Mouse (Mus musculus) mouse trophoblast stem cell (cell line): ENCODE data around the gene Smoc2.

ENCODE experiments used
- in situ Hi-C, 2 experiments: fragments of 300-500 bp; cut with MseI, MboI; formaldehyde crosslinking; loops; 2 replicates in 1 of 2; 3 replicates in 1 of 2; pipeline ENCODE4 v1.15.1; 2025

The Smoc2 gene

GRCm38 (mm10) chr17:14407874-14408273 is 128.6 kb downstream of the Smoc2 start:
- in situ Hi-C loops, result no loop called here

GRCm38 (mm10) chr17:14412460-14412859 is 133.2 kb downstream of the Smoc2 start:
- in situ Hi-C loops, result no loop called here

GRCm38 (mm10) chr17:14414511-14414910 is 135.2 kb downstream of the Smoc2 start:
- in situ Hi-C loops, result no loop called here

- in situ Hi-C loops, result no loop called here
These were observed 141.2 kb downstream of the Smoc2 start for GRCm38 (mm10) chr17:14420460-14421046.

- in situ Hi-C loops, result no loop called here
These were observed 147.2 kb downstream of the Smoc2 start for GRCm38 (mm10) chr17:14426481-14426880.

- in situ Hi-C loops, result no loop called here
These were observed 155.4 kb downstream of the Smoc2 start for GRCm38 (mm10) chr17:14434717-14435116.

GRCm38 (mm10) chr17:14445611-14446010 is 166.3 kb downstream of the Smoc2 start:
- in situ Hi-C loops, result no loop called here

GRCm38 (mm10) chr17:14447275-14447674 is 168.0 kb downstream of the Smoc2 start:
- in situ Hi-C loops, result no loop called here
